Mouse (Mus musculus): ENCODE data around the gene Erc1. TPM values are rescaled to one million over a fixed set of nuclear protein-coding genes. Genes with fewer than 3 reads are reported as not detected.

Gene Erc1
- total RNA-seq, 2 experiments from 2014 or later = 7.2 to 7.5 TPM

DNA sequence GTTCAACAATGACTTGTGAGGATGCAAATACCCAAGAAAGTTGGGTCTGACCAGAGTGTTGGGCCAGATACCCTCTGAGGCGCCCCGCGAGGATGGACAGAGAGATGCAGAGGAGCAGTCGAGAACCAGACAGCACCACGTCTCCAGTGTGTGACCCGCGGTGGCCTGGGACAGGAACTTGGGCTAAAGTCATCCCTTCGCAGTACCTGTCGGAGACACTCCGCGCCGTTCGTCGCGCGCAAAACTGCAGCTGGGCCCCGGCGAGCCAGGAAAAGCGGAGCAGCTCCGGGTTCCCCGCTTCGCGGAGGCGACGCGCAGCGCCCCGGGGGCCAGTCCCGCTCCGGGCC is 304.5 kb downstream of the Erc1 start:
- no peak; the same call in 1 of the 2 replicates for ATAC-seq (replicated peaks; ENCODE audit: poor library complexity, severe bottlenecking)

- ATAC-seq (replicated peaks; ENCODE audit: poor library complexity, severe bottlenecking) = no peak
These were observed 312.1 kb downstream of the Erc1 start for GRCm38 (mm10) chr6:119535867-119536266.

GRCm38 (mm10) chr6:119533170-119533709 is 314.7 kb downstream of the Erc1 start:
- no peak for ATAC-seq (replicated peaks; ENCODE audit: poor library complexity, severe bottlenecking)

DNA sequence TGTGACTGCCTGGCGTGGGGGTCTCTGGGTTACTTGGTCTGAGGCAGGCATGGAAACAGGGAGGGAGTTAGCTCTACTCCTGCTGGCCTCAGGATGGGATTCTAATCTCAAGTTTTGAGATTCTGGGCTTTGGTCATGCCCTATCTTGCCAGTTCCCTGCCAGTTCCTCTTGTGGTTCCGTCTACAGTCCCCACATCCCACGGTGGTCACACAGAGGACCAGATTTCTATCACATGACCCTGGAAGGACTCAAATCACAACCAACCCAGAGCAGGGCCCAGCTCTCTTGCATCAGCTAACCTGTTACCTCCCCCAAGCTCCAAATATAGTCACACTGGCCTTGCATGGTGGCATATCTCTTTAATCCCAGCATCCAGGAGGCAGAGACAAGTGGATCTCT is 318.3 kb downstream of the Erc1 start:
- peak; percentile 63 for ATAC-seq (replicated peaks; ENCODE audit: poor library complexity, severe bottlenecking)

DNA sequence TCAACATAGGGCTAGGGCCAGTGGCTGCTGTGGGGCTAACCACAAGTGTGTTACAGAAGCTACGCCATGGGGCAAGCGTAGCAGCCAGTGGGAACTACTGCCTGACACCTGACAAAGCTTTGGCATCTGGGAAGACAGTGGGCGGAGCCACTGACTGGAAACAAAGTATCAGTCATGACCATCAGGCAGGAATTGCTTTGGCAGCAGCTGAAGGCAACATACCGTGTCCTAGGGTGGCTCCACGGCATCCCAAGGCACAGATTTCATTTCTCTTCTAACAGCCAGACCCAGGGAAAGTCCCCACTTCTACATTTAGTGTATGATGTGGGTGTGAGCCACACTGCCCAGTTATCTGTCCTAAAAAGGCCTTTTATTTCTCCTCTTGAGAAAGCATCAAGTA is 321.5 kb downstream of the Erc1 start:
- ATAC-seq (replicated peaks; ENCODE audit: poor library complexity, severe bottlenecking) = no peak

DNA sequence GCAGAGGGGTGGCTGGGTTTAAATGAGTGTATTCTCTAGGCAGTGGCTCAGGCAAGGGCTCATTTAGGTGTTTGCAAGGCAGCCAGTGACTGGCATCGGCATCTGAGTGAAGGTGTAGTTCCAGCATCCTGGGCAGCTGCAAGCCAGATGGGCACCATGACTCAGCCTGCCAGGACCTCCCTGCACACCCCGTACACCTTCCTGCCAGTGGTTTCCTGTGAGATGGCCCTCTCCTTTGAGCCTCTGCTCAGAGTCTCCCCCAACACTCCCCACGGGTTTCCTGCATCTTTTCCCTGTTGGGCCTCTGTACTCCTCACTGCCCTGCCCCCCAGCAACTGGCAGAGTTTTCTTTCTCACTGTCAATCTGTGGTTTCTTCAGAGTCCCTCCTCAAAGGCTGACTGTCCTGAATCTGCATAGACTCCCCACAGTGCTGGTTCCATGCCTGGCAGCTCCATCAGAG is 326.0 kb downstream of the Erc1 start:
- ATAC-seq (replicated peaks; ENCODE audit: poor library complexity, severe bottlenecking) = peak; percentile 35; the same call in 1 of the 2 replicates

GRCm38 (mm10) chr6:119521482-119521900 is 326.5 kb downstream of the Erc1 start:
- no peak for ATAC-seq (replicated peaks; ENCODE audit: poor library complexity, severe bottlenecking)

Other genes starting within 250 kb of the Erc1 start
- 14.2 and 27.1 TPM in 2 replicates for gene Rad52, start 54.5 kb upstream of the Erc1 start, total RNA-seq (2014; fragmentation: Nextera tagmentation)
- gene Rad52, start 54.5 kb upstream of the Erc1 start, total RNA-seq (2017) = 14.9 and 19.9 TPM in 2 replicates
- gene Wnk1, start 190.5 kb upstream of the Erc1 start, total RNA-seq (2014; fragmentation: Nextera tagmentation) = 245 and 250 TPM in 2 replicates
- 163 and 168 TPM in 2 replicates for gene Wnk1, start 190.5 kb upstream of the Erc1 start, total RNA-seq (2017)
- not detected in 2 replicates for gene Ninj2, start 245.2 kb upstream of the Erc1 start, total RNA-seq (2014; fragmentation: Nextera tagmentation)
- gene Ninj2, start 245.2 kb upstream of the Erc1 start, total RNA-seq (2017) = not detected in 2 replicates

All from granulocyte monocyte progenitor cell, adult 5-6 weeks (primary cell).